ENCODE assay signal across 22 mouse cellular contexts in genomic region chr1:142665262-142665661, GRCm38 (mm10).
DNase-seq lines count a peak whose midpoint lies in the region; ATAC-seq and TF ChIP-seq lines count a peak whose summit lies in the region.
"Had no signal": no experiment of that assay in that cellular context is flagged by ENCODE, and none has a peak within 500 bp of the region (broad histone marks: within the 10 kb centered on the region; RNA-seq: fewer than 3 reads in every experiment).

No protein-coding gene starts in this region.

- WGBS in neural tube, embryonic 11.5 days: 80% methylated on average over 4 of the region's 4 CpGs
- 50% methylated on average over 4 of the region's 4 CpGs for WGBS in neural tube, embryonic 15.5 days

- 0 out of 2 replicates have a peak, but pooled peaks have one; percentile 20 for ATAC-seq in neural tube, embryonic 11.5 days (ENCODE audit: insufficient read depth, low FRiP score, low TSS enrichment)
- ATAC-seq in neural tube, embryonic 15.5 days (ENCODE audit: low FRiP score): no peak; the same call in 1 of the 2 replicates
- peak; percentile 57 for ATAC-seq in Patski
- ATAC-seq in granulocyte monocyte progenitor cell, adult 5-6 weeks (replicated peaks; ENCODE audit: poor library complexity, severe bottlenecking): peak; percentile 99
- no peak for ATAC-seq in activated CD4-positive, CD25-positive, alpha-beta regulatory T cell, adult 4 months
- ATAC-seq: forebrain, embryonic 16.5 days; hindbrain, embryonic 16.5 days; inflammation-experienced regulatory T-cells, adult 6 months had no signal

- no peaks in the 10 kb centered on the region for H3K27me3 ChIP-seq in neural tube, embryonic 11.5 days (ENCODE audit: control insufficient read depth, insufficient read depth, low read length)
- H3K27me3 ChIP-seq in neural tube, embryonic 15.5 days (replicated peaks): no peaks in the 10 kb centered on the region
- no peaks in the 10 kb centered on the region for H3K27me3 ChIP-seq in Patski
- H3K27me3 ChIP-seq: embryonic facial prominence, embryonic 12.5 days; forebrain, embryonic 12.5 days; hindbrain, embryonic 12.5 days had no signal

- DNase-seq in neural tube, embryonic 11.5 days (ENCODE audit: low spot score): no peak
- no peak for DNase-seq in Patski (ENCODE audit: low read depth, low spot score)
- DNase-seq in spleen, postnatal 36 days (ENCODE audit: low spot score in 2 of 2): no peak
- no peak for DNase-seq in right cerebral cortex, postnatal 36 days (ENCODE audit: low spot score in 2 of 2)
- DNase-seq: adrenal gland, adult 2 months; adrenal gland, postnatal 25 days; cerebellum, adult 11 months; cerebellum, adult 8-10 months; cerebellum, postnatal 14 days; gastrocnemius, postnatal 10 days; heart, postnatal 10 days; heart, postnatal 4 days had no signal

- CTCF ChIA-PET in Patski (lab: Charles Lee): no interaction called here

- no peaks in the 10 kb centered on the region for H3K9me3 ChIP-seq in neural tube, embryonic 11.5 days (ENCODE audit: control insufficient read depth, low read length)
- 0 out of 2 replicates have a peak, but pooled peaks cover 3% of the 10 kb centered on the region for H3K9me3 ChIP-seq in neural tube, embryonic 15.5 days (replicated peaks)
- H3K9me3 ChIP-seq: embryonic facial prominence, embryonic 12.5 days; forebrain, embryonic 12.5 days; G1E; hindbrain, embryonic 12.5 days had no signal

- TF ChIP-seq CTCF in Patski (IDR thresholded peaks at IDR 0.05): no peak

- in situ Hi-C loops in Patski (cut with MboI; ENCODE audit: low pct_unique_long_range_greater_than_20kb): no loop called here

- H3K4me3 ChIP-seq in neural tube, embryonic 11.5 days (ENCODE audit: low read depth, low read length): no peak overlapping the region
- H3K4me3 ChIP-seq in neural tube, embryonic 15.5 days (replicated peaks): no peak overlapping the region
- H3K4me3 ChIP-seq: embryonic facial prominence, embryonic 12.5 days; forebrain, embryonic 12.5 days; hindbrain, embryonic 12.5 days had no signal

- H3K4me2 ChIP-seq in neural tube, embryonic 11.5 days (ENCODE audit: low read depth): no peak overlapping the region
- H3K4me2 ChIP-seq in neural tube, embryonic 15.5 days: no peak overlapping the region
- H3K4me2 ChIP-seq: embryonic facial prominence, embryonic 12.5 days; forebrain, embryonic 12.5 days; hindbrain, embryonic 12.5 days had no signal

- H3K4me1 ChIP-seq in neural tube, embryonic 11.5 days (ENCODE audit: control insufficient read depth, insufficient read depth, low read length): no peaks in the 10 kb centered on the region
- H3K4me1 ChIP-seq in neural tube, embryonic 15.5 days: no peaks in the 10 kb centered on the region
- H3K4me1 ChIP-seq: embryonic facial prominence, embryonic 12.5 days; forebrain, embryonic 12.5 days; hindbrain, embryonic 12.5 days had no signal

- H3K27ac ChIP-seq in neural tube, embryonic 11.5 days (ENCODE audit: low read depth, low read length): no peak overlapping the region
- no peak overlapping the region for H3K27ac ChIP-seq in neural tube, embryonic 15.5 days (replicated peaks)
- H3K27ac ChIP-seq: embryonic facial prominence, embryonic 12.5 days; forebrain, embryonic 12.5 days; hindbrain, embryonic 12.5 days had no signal

- POLR2A ChIA-PET in Patski (lab: Charles Lee): no interaction called here

- H3K36me3 ChIP-seq in neural tube, embryonic 11.5 days (ENCODE audit: control insufficient read depth, insufficient read depth, low read length): no peaks in the 10 kb centered on the region
- H3K36me3 ChIP-seq in neural tube, embryonic 15.5 days: no peaks in the 10 kb centered on the region
- H3K36me3 ChIP-seq: embryonic facial prominence, embryonic 12.5 days; forebrain, embryonic 12.5 days; G1E; hindbrain, embryonic 12.5 days had no signal

- H3K9ac ChIP-seq in neural tube, embryonic 11.5 days (ENCODE audit: low read length): no peak overlapping the region
- H3K9ac ChIP-seq in neural tube, embryonic 15.5 days (replicated peaks): no peak overlapping the region
- H3K9ac ChIP-seq: embryonic facial prominence, embryonic 12.5 days; forebrain, embryonic 12.5 days; hindbrain, embryonic 12.5 days had no signal

Comparison
In these comparisons a context has a peak if more than half of its experiments do, and no peak if none do; other contexts are left out.
1. ATAC-seq: peak in neural tube, embryonic 11.5 days (single experiment), Patski (single experiment) and granulocyte monocyte progenitor cell, adult 5-6 weeks (single experiment); none in neural tube, embryonic 15.5 days (single experiment) and activated CD4-positive, CD25-positive, alpha-beta regulatory T cell, adult 4 months (single experiment).